Mouse (Mus musculus): ENCODE data around the gene Themis2.
A peak's percentile ranks its signal among the peaks of the same experiment; 100 is the strongest.
"Not testable (repeated sequence)": the region's sequence is repeated elsewhere in the genome, so short reads cannot be mapped to it uniquely, and the experiment has no call there.

Themis2 gene

DNA sequence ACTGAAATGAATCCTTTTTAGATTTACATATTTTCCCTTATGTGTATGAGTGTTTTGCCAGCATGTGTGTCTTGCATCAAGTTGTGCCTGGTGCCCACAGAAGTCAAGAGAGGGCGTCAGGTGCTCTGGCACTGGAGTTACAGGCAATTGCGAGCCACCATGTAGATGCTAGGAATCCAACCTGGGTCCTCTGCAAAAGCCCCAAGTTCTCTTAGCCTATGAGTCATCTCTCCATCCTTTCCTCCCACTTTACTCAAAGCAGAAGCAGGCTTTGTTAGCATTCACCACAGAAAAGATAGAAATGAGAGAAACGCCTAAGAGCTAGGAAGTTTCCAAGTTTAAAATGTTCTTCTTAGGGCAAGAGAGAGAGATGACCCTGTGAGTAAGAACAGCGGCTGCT is 3.7 kb upstream of the Themis2 start:
- ATAC-seq (ENCODE audit: low TSS enrichment): peak; percentile 85

- ATAC-seq (ENCODE audit: low TSS enrichment): not testable (repeated sequence)
Observed at GRCm38 (mm10) chr4:132798666-132799065, 2.5 kb upstream of the Themis2 start.

- no peak for ATAC-seq (ENCODE audit: low TSS enrichment)
Observed at GRCm38 (mm10) chr4:132798028-132798427, 1.8 kb upstream of the Themis2 start.

DNA sequence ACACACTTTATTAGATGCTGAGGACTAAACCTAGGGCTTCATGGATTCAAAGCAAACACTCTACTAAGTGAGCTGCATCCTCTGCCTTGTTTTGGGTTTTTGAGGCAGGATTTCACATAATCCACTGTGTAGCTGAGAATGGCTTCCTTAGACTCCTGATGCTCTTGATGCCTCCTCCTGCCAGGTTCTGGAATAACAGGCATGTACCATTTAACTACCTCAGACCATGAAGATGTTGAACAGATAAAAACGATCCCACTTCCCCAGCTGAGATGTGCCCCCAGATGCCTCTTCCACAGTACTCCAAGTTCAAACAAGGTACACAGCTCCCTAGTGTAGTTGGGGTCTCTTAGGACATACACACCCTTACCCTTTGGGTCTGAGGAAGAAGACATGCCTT is 1.3 kb upstream of the Themis2 start:
- no peak for ATAC-seq (ENCODE audit: low TSS enrichment)

- no peak for ATAC-seq (ENCODE audit: low TSS enrichment)
Observed at GRCm38 (mm10) chr4:132795171-132795570, 1.0 kb downstream of the Themis2 start.

DNA sequence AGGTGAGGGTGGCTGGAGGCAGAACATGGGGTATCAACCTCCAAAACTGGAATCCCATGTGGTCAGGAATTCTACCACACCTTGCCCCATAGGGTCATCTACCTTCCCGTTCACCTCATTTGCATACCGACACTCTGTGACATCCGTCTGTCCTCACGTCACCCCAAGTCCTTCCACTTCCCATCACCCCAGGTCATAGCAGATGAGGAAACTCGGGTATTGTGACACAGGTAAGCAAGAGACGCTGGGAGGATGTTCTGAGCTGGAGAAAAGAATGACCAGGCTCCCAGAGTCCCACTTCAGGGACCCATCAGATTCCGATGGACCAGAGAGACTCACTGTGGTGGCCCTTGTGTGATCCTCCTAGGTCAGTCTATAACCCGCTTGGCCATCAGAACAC is 1.4 kb downstream of the Themis2 start:
- ATAC-seq (ENCODE audit: low TSS enrichment): no peak

- no peak for ATAC-seq (ENCODE audit: low TSS enrichment)
Observed at GRCm38 (mm10) chr4:132794028-132794427, 2.2 kb downstream of the Themis2 start.

- ATAC-seq (ENCODE audit: low TSS enrichment): not testable (repeated sequence)
Observed at GRCm38 (mm10) chr4:132793322-132794004, 2.7 kb downstream of the Themis2 start.

DNA sequence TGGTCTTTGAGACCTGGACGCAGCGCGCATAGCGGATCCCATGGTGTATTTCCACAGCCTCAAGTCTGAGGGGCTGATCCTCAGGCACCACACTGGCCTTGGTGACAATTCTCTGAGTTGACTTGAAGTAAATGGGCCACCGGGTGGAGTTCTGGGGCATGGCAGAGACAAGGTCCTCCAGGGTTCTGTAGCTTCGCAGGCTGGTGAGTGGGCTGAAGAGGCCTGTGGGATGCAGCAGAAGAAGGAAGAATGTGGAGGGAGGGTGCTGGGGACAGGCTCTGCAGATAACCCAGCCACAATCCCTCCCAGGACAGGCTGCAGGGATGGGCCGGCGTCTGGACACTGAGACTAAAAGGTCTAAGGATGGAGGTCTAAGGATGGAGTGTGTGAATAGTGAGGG is 6.5 kb downstream of the Themis2 start:
- ATAC-seq (ENCODE audit: low TSS enrichment): no peak

GRCm38 (mm10) chr4:132785228-132785627 is 11.0 kb downstream of the Themis2 start:
- ATAC-seq (ENCODE audit: low TSS enrichment): no peak

DNA sequence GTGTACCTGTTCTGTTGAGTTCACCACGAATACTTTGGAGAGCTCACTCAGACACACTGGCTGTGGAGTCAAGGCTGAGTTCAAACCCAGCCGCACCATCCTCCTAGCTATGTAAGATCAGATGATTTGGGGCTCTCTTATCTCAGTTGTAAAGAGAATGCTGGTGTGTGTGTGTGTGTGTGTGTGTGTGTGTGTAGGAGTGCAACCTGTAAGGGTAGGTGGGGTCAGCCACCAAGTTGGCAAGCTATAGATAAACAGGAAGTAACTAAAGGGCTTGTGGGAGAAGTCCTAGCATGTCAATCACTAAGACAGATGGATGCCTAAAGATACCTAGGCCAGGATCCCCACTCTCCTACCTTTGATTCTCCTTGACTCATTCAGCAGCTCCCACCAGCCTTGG is 12.5 kb downstream of the Themis2 start:
- no peak for ATAC-seq (ENCODE audit: low TSS enrichment)

DNA sequence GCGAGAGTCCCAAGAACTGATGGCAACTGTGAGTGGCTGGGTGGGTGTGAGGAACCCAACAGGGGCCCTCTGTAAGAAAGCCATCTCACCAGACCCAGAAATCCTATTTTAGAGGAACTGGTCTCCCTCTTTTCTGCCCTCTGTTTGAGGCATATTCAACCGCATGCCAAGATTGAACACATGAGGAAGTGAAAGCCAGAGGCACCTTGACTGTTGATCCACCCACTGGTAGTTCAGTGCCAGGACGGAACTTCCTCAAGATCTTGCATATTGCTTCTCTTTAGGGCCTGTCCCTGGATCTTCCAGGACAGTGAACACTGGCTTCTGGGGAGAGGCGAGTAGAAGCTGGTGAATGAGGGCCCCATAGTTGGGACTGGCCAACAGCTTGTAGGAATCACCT is 15.9 kb downstream of the Themis2 start:
- no peak for ATAC-seq (ENCODE audit: low TSS enrichment)

DNA sequence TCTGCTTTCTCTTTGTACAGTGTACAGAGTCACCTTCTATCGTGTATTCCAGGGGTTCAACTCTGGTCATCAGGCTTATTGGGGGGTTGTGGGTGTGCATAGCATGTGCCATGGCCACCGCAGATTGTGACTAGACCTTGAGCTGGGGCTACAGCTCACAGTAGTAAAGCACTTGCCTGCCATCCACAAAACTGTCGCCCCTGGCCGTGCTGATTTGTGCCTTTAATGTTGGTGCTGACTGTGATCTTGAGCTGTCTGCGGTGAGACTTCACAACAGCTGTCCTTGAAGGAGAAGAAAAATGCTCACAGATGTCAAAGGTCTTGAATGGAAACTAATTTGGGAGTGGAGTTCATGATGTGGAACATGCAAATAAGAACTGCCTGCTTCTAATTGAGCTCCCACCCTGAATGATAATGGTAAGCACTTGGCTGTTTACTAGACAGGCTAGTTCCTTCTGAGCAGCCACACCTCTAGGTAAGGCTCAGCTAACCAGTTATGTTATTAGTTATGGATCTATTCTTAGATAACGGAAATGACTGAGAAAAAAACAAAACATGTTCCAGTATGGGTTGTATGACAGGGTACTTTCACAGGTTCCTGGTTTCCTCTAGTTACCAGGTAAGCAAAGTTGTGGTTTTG is 17.5 kb downstream of the Themis2 start:
- no peak for ATAC-seq (ENCODE audit: low TSS enrichment)

DNA sequence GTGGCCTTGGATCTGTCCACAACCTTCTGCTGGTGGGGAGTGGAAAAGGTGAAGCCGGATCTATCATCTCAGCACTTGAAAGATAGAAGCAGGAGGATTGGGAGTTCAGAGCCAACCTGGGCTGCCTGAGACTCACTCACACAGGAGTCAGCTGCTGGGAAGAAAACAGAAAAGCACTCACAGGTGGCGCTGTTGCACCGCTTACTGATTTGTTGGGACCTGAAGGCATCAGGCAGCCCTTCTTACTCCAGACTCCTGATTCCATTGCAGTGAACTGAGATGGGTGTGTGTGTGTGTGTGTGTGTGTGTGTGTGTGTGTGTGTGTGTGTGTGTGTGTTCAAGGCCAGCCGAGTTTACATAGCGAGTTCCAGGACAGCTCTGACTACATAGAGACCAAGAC is 19.4 kb downstream of the Themis2 start:
- ATAC-seq (ENCODE audit: low TSS enrichment): peak; percentile 72; the same call in 1 of the 2 replicates

GRCm38 (mm10) chr4:132774905-132775304 is 21.3 kb downstream of the Themis2 start:
- ATAC-seq (ENCODE audit: low TSS enrichment): no peak

DNA sequence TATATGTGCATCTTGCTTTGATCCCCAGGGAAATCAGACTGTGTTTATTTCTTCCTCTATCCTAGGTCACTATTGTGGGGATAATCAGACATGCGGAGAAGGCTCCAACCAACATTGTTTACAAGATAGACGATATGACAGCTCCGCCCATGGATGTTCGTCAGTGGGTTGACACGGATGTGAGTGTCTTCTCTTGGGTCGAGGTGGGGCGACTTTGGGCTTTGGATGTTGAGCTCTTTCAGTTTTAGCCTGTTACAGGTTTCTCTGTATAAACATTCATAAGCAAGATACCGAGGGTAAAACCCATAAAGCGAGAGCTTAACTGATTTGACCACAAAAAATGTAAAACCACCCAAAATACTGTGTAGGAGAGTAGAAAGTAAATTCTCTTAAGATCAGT is 24.4 kb downstream of the Themis2 start:
- ATAC-seq (ENCODE audit: low TSS enrichment): no peak

DNA sequence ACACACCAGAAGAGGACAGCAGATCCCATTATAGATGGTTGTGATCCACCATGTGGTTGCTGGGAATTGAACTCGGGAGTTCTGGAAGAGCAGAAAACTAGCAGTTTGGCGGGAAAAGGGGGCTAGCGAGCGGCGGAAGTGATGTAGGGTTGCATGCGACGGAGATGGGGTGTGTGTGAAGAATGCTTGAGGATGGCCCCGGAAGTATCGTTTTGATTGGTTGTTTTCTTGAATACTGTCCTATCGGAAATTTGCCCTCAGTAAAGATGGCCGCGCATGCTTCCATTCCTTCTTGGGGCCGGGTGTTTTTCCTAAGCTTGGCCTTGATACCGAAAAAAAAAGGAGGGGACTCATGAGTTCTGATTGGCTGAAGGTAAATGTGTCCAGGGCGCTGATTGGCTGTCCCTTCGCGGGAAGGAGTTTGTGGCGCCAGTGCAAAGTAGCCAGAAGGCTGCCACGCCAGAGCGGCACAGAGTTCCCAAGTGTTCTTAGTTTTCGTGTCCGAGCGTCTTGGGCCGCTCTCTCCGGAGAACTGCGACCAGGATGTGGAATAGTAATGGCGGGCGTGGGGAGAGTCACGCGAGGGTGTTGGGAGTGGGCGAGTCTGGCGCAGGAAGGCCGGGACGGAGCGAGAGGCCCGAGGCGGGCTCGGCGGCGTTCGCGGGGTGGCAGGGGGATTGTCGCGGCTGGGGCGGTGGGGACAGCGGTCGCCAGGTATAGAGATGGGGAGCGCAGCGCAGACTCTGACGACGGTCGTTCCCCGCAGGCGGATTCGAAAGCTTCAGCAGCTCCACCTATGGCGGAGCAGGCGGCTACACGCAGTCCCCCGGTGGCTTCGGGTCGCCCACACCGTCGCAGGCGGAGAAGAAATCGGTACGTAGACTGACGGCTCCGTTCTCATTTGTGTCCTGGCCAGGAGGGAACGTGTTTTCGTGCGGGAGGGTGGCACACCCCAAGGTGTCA is 28.0 kb downstream of the Themis2 start, which contains the start of gene Rpa2:
Gene Rpa2 (plus strand): TSS at position 419 of the 963 bp plus-strand sequence.
- peak; percentile 99 for ATAC-seq (ENCODE audit: low TSS enrichment)

- ATAC-seq (ENCODE audit: low TSS enrichment): not testable (repeated sequence)
Observed at GRCm38 (mm10) chr4:132763125-132763524, 33.1 kb downstream of the Themis2 start.

GRCm38 (mm10) chr4:132762602-132763001 is 33.6 kb downstream of the Themis2 start:
- ATAC-seq (ENCODE audit: low TSS enrichment): no peak

GRCm38 (mm10) chr4:132760296-132760695 is 35.9 kb downstream of the Themis2 start:
- no peak for ATAC-seq (ENCODE audit: low TSS enrichment)

- peak; percentile 45; the same call in 1 of the 2 replicates for ATAC-seq (ENCODE audit: low TSS enrichment)
Observed at GRCm38 (mm10) chr4:132757633-132758351, 38.4 kb downstream of the Themis2 start.

- ATAC-seq (ENCODE audit: low TSS enrichment): peak; percentile 99
Observed at GRCm38 (mm10) chr4:132756974-132757373, 39.2 kb downstream of the Themis2 start, which contains the start of gene Smpdl3b. Gene Smpdl3b, minus strand, starts transcription at chr4:132757252.

Measured in frontal cortex, adult (tissue).